Mouse (Mus musculus) heart, embryonic 12.5 days (tissue): ENCODE data around the gene Adamtsl4. TPM values are rescaled to one million over a fixed set of nuclear protein-coding genes. Genes with fewer than 3 reads are reported as not detected.

Source experiments
- ATAC-seq: fragments of 200-750 bp; cut with Nextera tagmentation; 2 replicates; pipeline ENCODE4 v1.8.0; 2017; ENCODE audit warnings: moderate TSS enrichment, moderate library complexity; ENCODE audit not compliant: insufficient number of reproducible peaks, low FRiP score
- H3K27ac ChIP-seq: fragments of 300-500 bp; sonication (generic); 2 replicates; pipeline ENCODE4 v1.5.1; 2016; ENCODE audit warnings: mild to moderate bottlenecking, moderate library complexity; ENCODE audit not compliant: poor library complexity, severe bottlenecking
- H3K27me3 ChIP-seq: fragments of 300-500 bp; sonication (generic); replicated peaks from 2 replicates; pipeline ENCODE4 v1.6.1; 2016; ENCODE audit warnings: mild to moderate bottlenecking, moderate library complexity
- H3K36me3 ChIP-seq: fragments of 300-500 bp; sonication (generic); 2 replicates; pipeline ENCODE4 v1.6.1; 2016; ENCODE audit warnings: mild to moderate bottlenecking, moderate library complexity
- H3K4me1 ChIP-seq: fragments of 300-500 bp; sonication (generic); replicated peaks from 2 replicates; pipeline ENCODE4 v1.6.1; 2016; ENCODE audit warnings: mild to moderate bottlenecking
- H3K4me2 ChIP-seq: fragments of 300-500 bp; sonication (generic); 2 replicates; pipeline ENCODE4 v1.6.1; 2016; ENCODE audit warnings: mild to moderate bottlenecking, moderate library complexity
- H3K4me3 ChIP-seq: fragments of 300-500 bp; sonication (generic); 2 replicates; pipeline ENCODE4 v1.5.1; 2016; ENCODE audit warnings: mild to moderate bottlenecking
- H3K9ac ChIP-seq: fragments of 300-500 bp; sonication (generic); 2 replicates; pipeline ENCODE4 v1.6.1; 2016; ENCODE audit warnings: mild to moderate bottlenecking, moderate library complexity
- H3K9me3 ChIP-seq: fragments of 300-500 bp; sonication (generic); replicated peaks from 2 replicates; pipeline ENCODE4 v1.6.1; 2016; ENCODE audit warnings: mild to moderate bottlenecking, moderate library complexity
- WGBS: fragments of 180-500 bp; shearing (Covaris S2); methylation state at CpG from one replicate; pipeline ENCODE4 v1.1.7; 2016; 5-methylcytosine and 5-hydroxymethylcytosine counted together
- microRNA-seq: library from miRNA; unstranded; fragments of <30 nt; microRNA quantifications from one replicate; pipeline ENCODE4, GENCODE M21; 2017
- polyA plus RNA-seq: library from polyadenylated mRNA; unstranded; fragments of >200 nt; fragmentation: Nextera tagmentation; extraction: Ambion mirVana; gene quantifications from 2 replicates; pipeline ENCODE4 v1.2.1, GENCODE M21; 2016

The Adamtsl4 gene
- polyA plus RNA-seq, 1 experiment from 2014 or later: 4.3 TPM

DNA sequence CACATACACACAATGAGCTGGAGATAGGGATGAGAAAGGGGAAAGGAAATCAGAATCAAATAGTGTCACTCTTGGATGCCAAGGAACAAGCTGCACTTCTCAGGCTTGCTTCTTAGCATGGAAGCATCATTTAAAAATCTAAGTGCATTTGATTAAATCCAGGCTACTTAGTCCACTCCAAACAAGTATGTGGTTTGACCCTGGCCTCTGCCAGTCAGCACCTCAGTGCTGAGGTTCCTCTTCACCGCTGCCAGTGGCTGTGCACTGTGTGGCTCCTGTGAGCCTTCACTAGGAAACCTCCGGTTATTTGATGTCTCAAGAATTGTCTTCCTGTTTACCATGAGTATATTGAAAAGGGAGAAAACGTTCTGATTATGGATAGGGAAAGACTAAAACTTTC, 56.9 kb downstream of the Adamtsl4 start:
- 75% methylated on average over 3 of the region's 3 CpGs for WGBS

DNA sequence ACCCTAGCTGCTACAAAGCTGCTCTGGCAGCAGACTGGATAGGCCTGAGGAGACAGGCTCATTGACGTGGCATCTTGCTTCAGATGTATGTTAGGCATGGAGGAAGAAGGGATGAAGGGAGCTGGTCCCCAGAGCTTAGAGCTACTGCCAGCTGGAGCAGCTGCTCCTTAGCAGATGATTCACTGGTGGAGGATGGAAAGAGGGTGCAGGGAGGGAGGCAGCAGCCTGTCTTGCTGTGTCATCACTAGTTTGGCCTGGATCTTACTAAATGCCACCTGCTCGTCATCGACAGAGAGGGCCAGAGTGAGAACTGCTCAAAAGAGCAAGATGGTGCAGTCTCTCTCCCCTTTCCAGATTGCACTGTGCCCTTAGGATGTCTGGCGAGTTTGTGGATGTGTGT, 58.0 kb downstream of the Adamtsl4 start:
- Histone ChIP-seq H3K4me3 (no peak overlapping the region), H3K9me3 (no peaks in the 10 kb centered on the region), H3K27ac (no peak overlapping the region), H3K4me2 (no peak overlapping the region), H3K36me3 (peaks cover 69% of the 10 kb centered on the region), H3K27me3 (no peaks in the 10 kb centered on the region), H3K4me1 (peaks cover 14% of the 10 kb centered on the region), H3K9ac (no peak overlapping the region)
- ATAC-seq: no peak
- 71% methylated on average over 4 of the region's 4 CpGs for WGBS

More for the DNA sequence above, 56.9 kb downstream of the Adamtsl4 start:
- Histone ChIP-seq H3K4me1 (peaks cover 10% of the 10 kb centered on the region), H3K36me3 (peaks cover 80% of the 10 kb centered on the region), H3K4me2 (no peak overlapping the region), H3K9ac (no peak overlapping the region), H3K9me3 (no peaks in the 10 kb centered on the region), H3K27me3 (no peaks in the 10 kb centered on the region), H3K4me3 (no peak overlapping the region), H3K27ac (no peak overlapping the region)
- ATAC-seq: no peak

DNA sequence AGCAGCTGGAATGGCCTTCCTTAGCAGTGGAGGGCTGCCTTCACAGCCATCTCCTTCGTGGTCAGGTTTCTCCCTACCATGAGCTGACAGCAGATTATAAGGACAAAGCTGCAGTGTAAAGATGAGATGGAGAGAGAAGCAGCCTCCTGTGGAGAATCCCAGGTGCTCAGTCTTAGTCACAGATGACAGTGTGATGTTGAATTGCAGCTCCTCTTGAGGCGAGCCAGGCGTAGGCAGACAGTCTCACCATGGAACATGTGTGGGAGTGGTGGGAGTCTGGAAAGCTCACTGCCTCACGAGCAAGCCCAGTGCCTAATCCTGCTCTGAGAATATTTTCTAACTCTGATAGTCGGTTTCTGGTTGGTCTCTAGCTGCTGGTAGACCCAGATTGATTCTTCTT, 60.0 kb downstream of the Adamtsl4 start:
- H3K9me3 ChIP-seq: no peaks in the 10 kb centered on the region
- no peaks in the 10 kb centered on the region for H3K27me3 ChIP-seq
- H3K4me3 ChIP-seq: no peak overlapping the region
- H3K4me2 ChIP-seq: no peak overlapping the region
- H3K27ac ChIP-seq: no peak overlapping the region
- H3K9ac ChIP-seq: no peak overlapping the region
- peaks cover 56% of the 10 kb centered on the region for H3K36me3 ChIP-seq
- H3K4me1 ChIP-seq: peaks cover 14% of the 10 kb centered on the region
- WGBS: 78% methylated on average over 5 of the region's 5 CpGs
- ATAC-seq: no peak

Small RNA genes within 50 kb of the gene (microRNA-seq; reads per million reads assigned to microRNA genes)
- gene Mir7014: not detected

Other genes starting within 250 kb of the Adamtsl4 start
- 14.2 and 15.1 TPM in 2 replicates for gene Ctsk, start 188.7 kb downstream of the Adamtsl4 start, polyA plus RNA-seq
- 5.3 and 7.5 TPM in 2 replicates for gene Ctss, start 161.1 kb downstream of the Adamtsl4 start, polyA plus RNA-seq
- gene Hormad1, start 128.2 kb downstream of the Adamtsl4 start, polyA plus RNA-seq: not detected in 2 replicates
- gene Golph3l, start 99.0 kb downstream of the Adamtsl4 start, polyA plus RNA-seq: 24.1 and 25.1 TPM in 2 replicates
- gene Ensa, start 62.9 kb downstream of the Adamtsl4 start, polyA plus RNA-seq: 50.8 and 51.4 TPM in 2 replicates
- 65.2 and 66.9 TPM in 2 replicates for gene Mcl1, start 29.1 kb downstream of the Adamtsl4 start, polyA plus RNA-seq
- gene Ecm1, start 51.7 kb upstream of the Adamtsl4 start, polyA plus RNA-seq: 82.4 and 90.1 TPM in 2 replicates
- 43.6 TPM in 2 replicates for gene Tars2, start 72.3 kb upstream of the Adamtsl4 start, polyA plus RNA-seq
- 25.5 and 25.9 TPM in 2 replicates for gene Rprd2, start 130.9 kb upstream of the Adamtsl4 start, polyA plus RNA-seq
- gene Prpf3, start 168.0 kb upstream of the Adamtsl4 start, polyA plus RNA-seq: 36.6 and 36.7 TPM in 2 replicates
- gene Mrps21, start 183.6 kb upstream of the Adamtsl4 start, polyA plus RNA-seq: 405 and 408 TPM in 2 replicates
- 5.5 and 6.8 TPM in 2 replicates for gene Ciart, start 194.3 kb upstream of the Adamtsl4 start, polyA plus RNA-seq
- 26.1 and 26.3 TPM in 2 replicates for gene BC028528, start 204.1 kb upstream of the Adamtsl4 start, polyA plus RNA-seq
- 31.8 and 33.8 TPM in 2 replicates for gene Aph1a, start 206.1 kb upstream of the Adamtsl4 start, polyA plus RNA-seq
- 24.7 and 26.3 TPM in 2 replicates for gene Car14, start 216.8 kb upstream of the Adamtsl4 start, polyA plus RNA-seq
- 222 and 229 TPM in 2 replicates for gene Anp32e, start 241.3 kb upstream of the Adamtsl4 start, polyA plus RNA-seq